Comparison of ENCODE assay signal across 27 mouse cellular contexts in genomic region chr2:75557392-75557791, GRCm38 (mm10).
DNase-seq lines count a peak whose midpoint lies in the region; ATAC-seq lines count a peak whose summit lies in the region.
"Had no signal": no experiment of that assay in that cellular context is flagged by ENCODE, and none has a peak within 500 bp of the region (broad histone marks: within the 10 kb centered on the region; RNA-seq: fewer than 3 reads in every experiment).

No protein-coding gene starts in this region.

- no peaks in the 10 kb centered on the region for H3K36me3 ChIP-seq in limb, embryonic 12.5 days
- H3K36me3 ChIP-seq in limb, embryonic 15.5 days, result no peaks in the 10 kb centered on the region
- H3K36me3 ChIP-seq in intestine, embryonic 15.5 days, result no peaks in the 10 kb centered on the region
- H3K36me3 ChIP-seq: embryonic facial prominence, embryonic 10.5 days; embryonic facial prominence, embryonic 13.5 days; forebrain, embryonic 12.5 days; forebrain, embryonic 15.5 days; heart, embryonic 12.5 days; heart, embryonic 15.5 days had no signal

- H3K4me1 ChIP-seq in limb, embryonic 12.5 days (replicated peaks), result peaks cover 14% of the 10 kb centered on the region
- H3K4me1 ChIP-seq in limb, embryonic 15.5 days, result peaks cover 14% of the 10 kb centered on the region
- H3K4me1 ChIP-seq in intestine, embryonic 15.5 days (replicated peaks), result no peaks in the 10 kb centered on the region
- H3K4me1 ChIP-seq: embryonic facial prominence, embryonic 10.5 days; embryonic facial prominence, embryonic 13.5 days; forebrain, embryonic 15.5 days had no signal

- peak overlapping the region; percentile 23; the same call in 1 of the 2 replicates for H3K4me2 ChIP-seq in limb, embryonic 12.5 days
- H3K4me2 ChIP-seq in limb, embryonic 15.5 days, result no peak overlapping the region
- no peak overlapping the region for H3K4me2 ChIP-seq in intestine, embryonic 15.5 days (replicated peaks)
- H3K4me2 ChIP-seq: embryonic facial prominence, embryonic 13.5 days; forebrain, embryonic 12.5 days; forebrain, embryonic 15.5 days; heart, embryonic 12.5 days; heart, embryonic 15.5 days; hindbrain, embryonic 14.5 days had no signal

- intact Hi-C loops in heart, postnatal 36 days (cut with DNase I), result no loop called here

- WGBS in limb, embryonic 12.5 days, result 25% methylated on average over 11 of the region's 11 CpGs
- 26% methylated on average over 11 of the region's 11 CpGs for WGBS in limb, embryonic 15.5 days
- 53% methylated on average over 11 of the region's 11 CpGs for WGBS in intestine, embryonic 15.5 days

- H3K4me3 ChIP-seq in limb, embryonic 12.5 days (replicated peaks), result no peak overlapping the region
- no peak overlapping the region for H3K4me3 ChIP-seq in limb, embryonic 15.5 days
- H3K4me3 ChIP-seq in intestine, embryonic 15.5 days (replicated peaks), result no peak overlapping the region
- H3K4me3 ChIP-seq: embryonic facial prominence, embryonic 10.5 days; embryonic facial prominence, embryonic 13.5 days; erythroblast, embryonic 14.5 days; forebrain, embryonic 12.5 days; forebrain, embryonic 15.5 days; gastrocnemius, adult 2 months; heart, embryonic 12.5 days; heart, embryonic 15.5 days had no signal

- no peaks in the 10 kb centered on the region for H3K27me3 ChIP-seq in limb, embryonic 12.5 days
- no peaks in the 10 kb centered on the region for H3K27me3 ChIP-seq in limb, embryonic 15.5 days
- H3K27me3 ChIP-seq in intestine, embryonic 15.5 days (replicated peaks), result no peaks in the 10 kb centered on the region
- H3K27me3 ChIP-seq: embryonic facial prominence, embryonic 13.5 days; forebrain, embryonic 12.5 days; forebrain, embryonic 15.5 days; heart, embryonic 12.5 days; heart, embryonic 15.5 days had no signal

- H3K27ac ChIP-seq in limb, embryonic 12.5 days, result peak overlapping the region; percentile 78
- H3K27ac ChIP-seq in limb, embryonic 15.5 days, result peak overlapping the region; percentile 59
- H3K27ac ChIP-seq in intestine, embryonic 15.5 days, result no peak overlapping the region
- H3K27ac ChIP-seq: embryonic facial prominence, embryonic 10.5 days; embryonic facial prominence, embryonic 13.5 days; forebrain, embryonic 12.5 days; forebrain, embryonic 15.5 days; gastrocnemius, adult 2 months; heart, embryonic 15.5 days; hindbrain, embryonic 14.5 days; hindbrain, postnatal 0 days had no signal

- H3K9me3 ChIP-seq in limb, embryonic 12.5 days, result no peaks in the 10 kb centered on the region
- H3K9me3 ChIP-seq in limb, embryonic 15.5 days, result no peaks in the 10 kb centered on the region
- no peaks in the 10 kb centered on the region for H3K9me3 ChIP-seq in intestine, embryonic 15.5 days
- H3K9me3 ChIP-seq: embryonic facial prominence, embryonic 10.5 days; embryonic facial prominence, embryonic 13.5 days; forebrain, embryonic 12.5 days; forebrain, embryonic 15.5 days; heart, embryonic 12.5 days; heart, embryonic 15.5 days had no signal

- peak; percentile 59; the same call in 1 of the 2 replicates for ATAC-seq in limb, embryonic 12.5 days (ENCODE audit: insufficient number of reproducible peaks, insufficient read depth, low FRiP score, low TSS enrichment, low read depth)
- no peak for ATAC-seq in limb, embryonic 15.5 days (ENCODE audit: insufficient number of reproducible peaks, low FRiP score, low TSS enrichment, low read depth)
- no peak for ATAC-seq in intestine, embryonic 15.5 days
- ATAC-seq: activated CD4-positive, CD25-positive, alpha-beta regulatory T cell, adult 4 months; forebrain, embryonic 15.5 days; hindbrain, postnatal 0 days had no signal

- peak; percentile 84 for DNase-seq in heart, adult 11 months
- no peak for DNase-seq in heart, postnatal 36 days
- DNase-seq in forelimb bud, embryonic 11.5 days (ENCODE audit: low read depth, low spot score), result peak; percentile 31
- DNase-seq in cerebellum, adult 9-11 months, result no peak
- no peak for DNase-seq in embryo, embryonic 10.5 days (ENCODE audit: low spot score)
- DNase-seq: adrenal gland, adult 8-10 months; cerebellum, adult 18-20 months; cerebellum, adult 9-10 months; cerebellum, postnatal 25 days; gastrocnemius, adult 2 months; gastrocnemius, postnatal 14 days; heart, adult 18-20 months; heart, postnatal 10 days; heart, postnatal 4 days had no signal

- no peak overlapping the region for H3K9ac ChIP-seq in limb, embryonic 12.5 days (replicated peaks)
- H3K9ac ChIP-seq in limb, embryonic 15.5 days, result no peak overlapping the region
- no peak overlapping the region for H3K9ac ChIP-seq in intestine, embryonic 15.5 days
- H3K9ac ChIP-seq: embryonic facial prominence, embryonic 13.5 days; forebrain, embryonic 12.5 days; forebrain, embryonic 15.5 days; heart, embryonic 12.5 days; heart, embryonic 15.5 days; hindbrain, embryonic 14.5 days had no signal

Comparison
In these comparisons a context has a peak if more than half of its experiments do, and no peak if none do; other contexts are left out.
1. DNase-seq: peak in heart, adult 11 months (single experiment) and forelimb bud, embryonic 11.5 days (single experiment); none in heart, postnatal 36 days (0 of 2), cerebellum, adult 9-11 months (single experiment) and embryo, embryonic 10.5 days (single experiment).